ENCODE assay signal across 8 mouse cellular contexts in the genomic region with DNA sequence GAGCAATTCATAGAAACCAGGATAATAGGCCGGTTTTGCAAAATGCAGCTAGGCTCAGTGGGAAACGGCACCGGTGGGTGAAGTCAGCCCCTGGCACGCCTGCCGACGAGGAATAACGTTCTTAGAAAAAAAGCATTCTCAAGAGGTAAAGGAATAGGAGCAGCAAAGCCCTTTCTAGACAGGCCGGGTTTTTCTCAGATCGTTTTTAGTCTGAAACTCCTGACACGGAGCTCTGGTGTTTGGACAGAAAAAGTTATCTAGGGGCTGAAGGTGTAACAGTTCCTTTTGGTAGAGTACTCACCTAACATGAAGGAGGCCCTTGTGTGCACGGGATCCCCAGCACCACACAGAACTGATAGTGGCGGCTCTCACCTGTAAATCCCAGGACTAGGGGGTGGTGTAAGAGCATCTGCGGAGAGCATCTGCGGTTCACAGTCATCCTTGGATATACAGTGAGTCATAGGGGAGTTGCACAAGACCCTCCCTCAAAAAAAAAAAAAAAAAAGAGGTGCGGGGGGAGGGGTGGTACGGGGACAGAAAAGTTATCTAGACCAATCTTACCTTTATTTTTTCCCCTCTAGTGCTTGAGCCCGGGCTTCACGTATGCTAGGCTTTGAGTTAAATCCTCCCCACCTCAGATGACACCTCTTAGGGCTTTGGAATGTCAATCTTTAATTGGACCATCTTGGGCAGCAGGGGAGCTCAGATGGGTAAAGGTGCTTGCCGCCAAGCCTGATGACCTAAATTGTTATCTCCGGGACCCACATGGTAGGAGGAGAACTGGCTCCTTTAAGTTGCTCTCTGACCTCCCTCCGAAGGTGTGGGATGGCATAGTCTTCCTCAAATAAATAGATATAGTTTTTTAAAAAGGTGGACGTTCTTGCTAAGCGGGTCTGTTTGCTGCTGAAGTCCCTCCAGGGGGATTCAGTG. TPM values are rescaled to one million over a fixed set of nuclear protein-coding genes. Genes with fewer than 3 reads are reported as not detected.
DNase-seq lines count a peak whose midpoint lies in the region; ATAC-seq and TF ChIP-seq lines count a peak whose summit lies in the region.

No protein-coding gene starts in this region.

- no peak for DNase-seq in heart, postnatal 4 days
- peak; percentile 70 for DNase-seq in MEL (ENCODE audit: low read depth, low spot score)
- DNase-seq in forebrain, postnatal 0 days: no peak
- DNase-seq in testis, postnatal 10 days (ENCODE audit: low spot score): peak; percentile 33
- no peak for DNase-seq in cerebellum, adult 8-10 months
- no peak for DNase-seq in frontal cortex, adult 2 months (ENCODE audit: extremely low spot score in 1 of 2, low spot score in 1 of 2)

- ATAC-seq in heart, embryonic 12.5 days (ENCODE audit: insufficient number of reproducible peaks, low FRiP score): no peak
- no peak for ATAC-seq in forebrain, postnatal 0 days
- peak; percentile 50 for ATAC-seq in liver, embryonic 16.5 days (ENCODE audit: low read depth)

- peak overlapping the region; percentile 64 for H3K4me3 ChIP-seq in heart, embryonic 12.5 days
- peak overlapping the region; percentile 80 to 84 for H3K4me3 ChIP-seq in MEL (ENCODE audit: control insufficient read depth in 1 of 2, insufficient read depth in 1 of 2, low read depth in 2 of 2, low read length in 2 of 2)
- peak overlapping the region; percentile 58 for H3K4me3 ChIP-seq in forebrain, postnatal 0 days (ENCODE audit: low read depth, low read length)
- peak overlapping the region; percentile 80 for H3K4me3 ChIP-seq in liver, embryonic 16.5 days (ENCODE audit: low read depth, low read length)

- no peak for TF ChIP-seq POLR2A in MEL (IDR thresholded peaks at IDR 0.05; ENCODE audit: control insufficient read depth in 1 of 2, insufficient read depth in 1 of 2, low read depth in 1 of 2, low read length in 2 of 2, poor library complexity in 1 of 2)

- TF ChIP-seq EP300 in MEL (IDR thresholded peaks at IDR 0.05; ENCODE audit: low read depth in 1 of 2, low read length in 2 of 2): peak in 1 of 2 experiments; percentile 47; a peak in 1 of 4 replicates

- H3K79me2 ChIP-seq in MEL (ENCODE audit: control insufficient read depth, insufficient read depth, low read length, poor library complexity): peaks cover 13% of the 10 kb centered on the region

- H3K4me1 ChIP-seq in heart, embryonic 12.5 days (replicated peaks): peaks cover 24% of the 10 kb centered on the region
- peaks cover 10 to 14% of the 10 kb centered on the region in 2 experiments; a peak in 2 of 4 replicates for H3K4me1 ChIP-seq in MEL (ENCODE audit: control insufficient read depth in 1 of 2, insufficient read depth in 2 of 2, low read length in 2 of 2)
- 0 out of 2 replicates have a peak, but pooled peaks cover 4% of the 10 kb centered on the region for H3K4me1 ChIP-seq in forebrain, postnatal 0 days (ENCODE audit: insufficient read depth)
- H3K4me1 ChIP-seq in liver, embryonic 16.5 days (ENCODE audit: control insufficient read depth, low read depth, low read length): peaks cover 19% of the 10 kb centered on the region

- no peak for TF ChIP-seq CTCF in MEL (IDR thresholded peaks at IDR 0.05 in 2 of 3, conservative IDR thresholded peaks at IDR 0.05 in 1 of 3; ENCODE audit: control insufficient read depth in 1 of 3, insufficient read depth in 1 of 3, low read depth in 2 of 3, low read length in 3 of 3, poor library complexity in 1 of 3, severe bottlenecking in 1 of 3)
- no peak for TF ChIP-seq CTCF in forebrain, postnatal 0 days (IDR thresholded peaks at IDR 0.05; ENCODE audit: low read depth)

- peak overlapping the region; percentile 89 for H3K4me2 ChIP-seq in heart, embryonic 12.5 days
- peak overlapping the region; percentile 75 for H3K4me2 ChIP-seq in forebrain, postnatal 0 days (ENCODE audit: low read depth)
- peak overlapping the region; percentile 90 for H3K4me2 ChIP-seq in liver, embryonic 16.5 days (ENCODE audit: low read depth, low read length)

- TF ChIP-seq RAD21 in MEL (IDR thresholded peaks at IDR 0.05; ENCODE audit: low read depth, low read length): no peak

- peak overlapping the region; percentile 81 for H3K9ac ChIP-seq in heart, embryonic 12.5 days
- peak overlapping the region; percentile 80 for H3K9ac ChIP-seq in MEL (ENCODE audit: control insufficient read depth, low read depth, low read length, poor library complexity, severe bottlenecking)
- H3K9ac ChIP-seq in forebrain, postnatal 0 days: peak overlapping the region; percentile 59
- peak overlapping the region; percentile 83 for H3K9ac ChIP-seq in liver, embryonic 16.5 days (ENCODE audit: low read depth, low read length)

- peaks cover 27% of the 10 kb centered on the region for H3K36me3 ChIP-seq in heart, embryonic 12.5 days
- H3K36me3 ChIP-seq in MEL (ENCODE audit: control insufficient read depth in 1 of 2, insufficient read depth in 2 of 2, low read length in 2 of 2): peaks cover 0 to 8% of the 10 kb centered on the region in 2 experiments; a peak in 3 of 4 replicates
- peaks cover 31% of the 10 kb centered on the region for H3K36me3 ChIP-seq in forebrain, postnatal 0 days (ENCODE audit: insufficient read depth)
- H3K36me3 ChIP-seq in liver, embryonic 16.5 days (ENCODE audit: control insufficient read depth, insufficient read depth): peaks cover 3% of the 10 kb centered on the region; the same call in 1 of the 2 replicates

- H3K27me3 ChIP-seq in heart, embryonic 12.5 days (replicated peaks): no peaks in the 10 kb centered on the region
- peaks cover 0 to 2% of the 10 kb centered on the region in 2 experiments; a peak in 1 of 4 replicates for H3K27me3 ChIP-seq in MEL (ENCODE audit: control insufficient read depth in 1 of 2, insufficient read depth in 2 of 2, low read length in 2 of 2)
- no peaks in the 10 kb centered on the region for H3K27me3 ChIP-seq in forebrain, postnatal 0 days (ENCODE audit: insufficient read depth, low read length)
- no peaks in the 10 kb centered on the region for H3K27me3 ChIP-seq in liver, embryonic 16.5 days (ENCODE audit: control insufficient read depth, insufficient read depth, low read depth, low read length)

- no peak overlapping the region for H3K27ac ChIP-seq in heart, embryonic 12.5 days (ENCODE audit: poor library complexity, severe bottlenecking)
- H3K27ac ChIP-seq in MEL (ENCODE audit: control insufficient read depth, low read depth, low read length): peak overlapping the region; percentile 30; the same call in 1 of the 2 replicates
- no peak overlapping the region; the same call in 1 of the 2 replicates for H3K27ac ChIP-seq in forebrain, postnatal 0 days (ENCODE audit: low read depth, low read length)
- peak overlapping the region; percentile 51 for H3K27ac ChIP-seq in liver, embryonic 16.5 days (ENCODE audit: low read length)

- no peaks in the 10 kb centered on the region for H3K9me3 ChIP-seq in heart, embryonic 12.5 days (replicated peaks)
- H3K9me3 ChIP-seq in MEL (replicated peaks; ENCODE audit: insufficient read depth, low read length): no peaks in the 10 kb centered on the region
- H3K9me3 ChIP-seq in forebrain, postnatal 0 days (ENCODE audit: low read length): no peaks in the 10 kb centered on the region
- no peaks in the 10 kb centered on the region for H3K9me3 ChIP-seq in liver, embryonic 16.5 days (replicated peaks; ENCODE audit: control insufficient read depth, low read length)

- 28% methylated on average over 23 of the region's 23 CpGs for WGBS in heart, embryonic 12.5 days
- WGBS in forebrain, postnatal 0 days: 36% methylated on average over 23 of the region's 23 CpGs
- WGBS in liver, embryonic 16.5 days (ENCODE audit: insufficient replicate concordance): 14% methylated on average over 23 of the region's 23 CpGs

TF ChIP-seq in MEL, 35 proteins besides CTCF, POLR2A, EP300 and RAD21:
- peak; percentile 56 for TF ChIP-seq SIN3A (IDR thresholded peaks at IDR 0.05; ENCODE audit: low read length)
- peak; percentile 42; the same call in 1 of the 2 replicates for TF ChIP-seq MXI1 (IDR thresholded peaks at IDR 0.05; ENCODE audit: low read depth, low read length)
- TF ChIP-seq CHD1 (IDR thresholded peaks at IDR 0.05; ENCODE audit: low read depth, low read length): no peak
- 0 out of 2 replicates have a peak, but pooled peaks have one; percentile 18 for TF ChIP-seq HCFC1 (IDR thresholded peaks at IDR 0.05; ENCODE audit: low read depth, low read length)
- peak; percentile 81 for TF ChIP-seq ZNF384 (IDR thresholded peaks at IDR 0.05; ENCODE audit: low read depth, low read length)
- TF ChIP-seq BHLHE40 (IDR thresholded peaks at IDR 0.05; ENCODE audit: borderline replicate concordance, low read depth, low read length): no peak
- TF ChIP-seq TAL1 (IDR thresholded peaks at IDR 0.05; ENCODE audit: low read length): peak; percentile 83
- 0 out of 2 replicates have a peak, but pooled peaks have one; percentile 32 for TF ChIP-seq NELFE (IDR thresholded peaks at IDR 0.05; ENCODE audit: low read depth, low read length)
- peak; percentile 41; the same call in 1 of the 2 replicates for TF ChIP-seq GATA1 (IDR thresholded peaks at IDR 0.05; ENCODE audit: low read depth, low read length)
- no peak for TF ChIP-seq CHD2 (IDR thresholded peaks at IDR 0.05; ENCODE audit: low read length)
- TF ChIP-seq TCF12 (IDR thresholded peaks at IDR 0.05; ENCODE audit: low read depth, low read length): 0 out of 2 replicates have a peak, but pooled peaks have one; percentile 10
- no peak for TF ChIP-seq UBTF (IDR thresholded peaks at IDR 0.05; ENCODE audit: borderline replicate concordance, insufficient read depth, low read depth, low read length)
- TF ChIP-seq E2F4 (IDR thresholded peaks at IDR 0.05; ENCODE audit: borderline replicate concordance, low read depth, low read length): no peak

RNA-seq across cellular contexts. Expression of a gene that starts 1.0 kb away (rescaled TPM):
- 10.6 TPM in 2 replicates for polyA plus RNA-seq in heart, embryonic 12.5 days (2016; fragmentation: Nextera tagmentation; extraction: Ambion mirVana)
- total RNA-seq in heart, postnatal 4 days (2021): 1 to 10 TPM; 8.0 to 8.7 TPM
- total RNA-seq in MEL (2012; rRNA removed): 9.0 and 10.4 TPM in 2 replicates
- polyA plus RNA-seq in MEL (2012; ENCODE audit: insufficient read depth in 1 of 2, insufficient read length in 2 of 2, low read depth in 1 of 2, low replicate concordance in 2 of 2, missing spikeins in 1 of 2): 1 to 10 TPM in 1 of 2 experiments, not detected in 1; 8.9 TPM
- 16.5 and 21.3 TPM in 2 replicates for total RNA-seq in forebrain, postnatal 0 days (2014; rRNA removed)
- 14.8 and 19.4 TPM in 2 replicates for polyA plus RNA-seq in forebrain, postnatal 0 days (2015; fragmentation: Nextera tagmentation; extraction: Ambion mirVana)
- 7.3 and 7.7 TPM in 2 replicates for polyA plus RNA-seq in liver, embryonic 16.5 days (2015; fragmentation: Nextera tagmentation; extraction: Ambion mirVana)
- polyA plus RNA-seq in frontal cortex, adult 2 months (2012; rRNA removed): 24.8 and 25.0 TPM in 2 replicates

Comparison
In these comparisons a context has a peak if more than half of its experiments do, and no peak if none do; other contexts are left out.
1. H3K27ac ChIP-seq: peak in MEL (single experiment) and liver, embryonic 16.5 days (single experiment); none in heart, embryonic 12.5 days (single experiment) and forebrain, postnatal 0 days (single experiment).
2. DNase-seq: peak in MEL (single experiment) and testis, postnatal 10 days (single experiment); none in heart, postnatal 4 days (single experiment), forebrain, postnatal 0 days (single experiment), cerebellum, adult 8-10 months (single experiment) and frontal cortex, adult 2 months (0 of 2).
3. Peak in every context shown above with its lines, with median percentiles within 50 percentile points of each other: H3K4me2 ChIP-seq, H3K4me3 ChIP-seq and H3K9ac ChIP-seq.